Mouse (Mus musculus): ENCODE data around the gene Ccr6.

- no peak for TF ChIP-seq CTCF (IDR thresholded peaks at IDR 0.05; ENCODE audit: extremely low read depth, insufficient read length, insufficient replicate concordance, low read depth, low read length)
- TF ChIP-seq POLR2A (IDR thresholded peaks at IDR 0.05; ENCODE audit: low read depth, low read length) = no peak
These were observed 24.4 kb upstream of the Ccr6 start for GRCm38 (mm10) chr17:8211399-8211798.
